Mouse (Mus musculus): ENCODE results near the gene Timm8a2. TPM values are rescaled to one million over a fixed set of nuclear protein-coding genes. Genes with fewer than 3 reads are reported as not detected.

Gene Timm8a2
- total RNA-seq, 2 experiments from 2014 or later = not detected

DNA sequence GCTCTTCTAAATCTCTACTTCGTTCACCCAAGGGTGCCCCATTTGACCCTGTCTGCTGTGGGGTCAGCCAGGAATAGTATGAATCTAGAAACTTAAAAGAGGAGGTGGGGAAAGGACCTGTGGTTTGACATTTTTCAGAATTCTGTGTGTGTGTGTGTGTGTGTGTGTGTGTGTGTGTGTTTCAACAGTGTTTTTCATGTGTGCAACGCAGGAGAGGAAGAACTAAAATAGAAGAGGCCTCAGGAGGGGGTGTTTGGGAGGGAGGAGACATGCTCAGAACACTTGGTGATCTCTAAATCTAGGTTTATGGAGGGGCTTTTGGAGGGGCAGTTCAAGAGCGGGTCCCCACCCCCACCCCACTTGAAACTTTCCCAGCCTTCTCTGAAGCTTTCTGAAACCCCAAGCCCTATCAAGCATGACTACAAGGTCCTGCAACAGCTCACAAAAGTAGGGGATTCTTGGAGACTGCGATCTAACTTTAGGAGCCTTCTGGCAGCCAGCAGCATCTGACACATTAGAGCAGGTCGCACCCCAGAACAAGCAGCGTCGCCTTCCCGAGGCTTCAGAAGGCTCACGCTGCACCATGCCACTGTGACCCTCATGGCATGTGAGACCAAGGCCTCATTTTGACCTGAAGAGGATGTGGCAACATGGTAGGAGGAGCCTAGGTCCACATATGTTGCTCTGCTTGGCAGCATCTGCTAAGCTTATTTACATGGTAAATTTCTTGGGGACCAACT is 18.6 kb downstream of the Timm8a2 start:
- ATAC-seq (replicated peaks; ENCODE audit: poor library complexity, severe bottlenecking) = peak; percentile 54

DNA sequence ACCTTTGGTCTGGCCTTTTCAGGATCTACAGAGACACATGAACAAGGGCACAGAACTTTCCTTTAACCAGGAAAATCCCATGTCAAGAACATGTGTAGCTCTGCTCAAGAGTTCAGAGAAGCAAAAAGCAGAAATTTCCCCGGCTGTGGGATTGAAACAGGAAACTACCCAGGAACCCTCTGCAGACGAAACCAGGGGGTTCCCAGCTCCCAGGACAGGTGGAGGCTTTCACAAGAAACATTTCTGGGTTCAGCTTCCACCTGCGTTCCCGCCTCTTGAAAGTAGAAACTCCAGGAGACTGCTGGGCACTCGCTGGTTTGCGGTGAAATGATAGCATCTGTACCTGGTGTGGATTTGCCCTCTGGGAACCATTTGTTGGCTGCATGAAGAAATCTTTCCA is 22.4 kb downstream of the Timm8a2 start:
- ATAC-seq (replicated peaks; ENCODE audit: poor library complexity, severe bottlenecking) = 0 out of 2 replicates have a peak, but pooled peaks have one; percentile 11

DNA sequence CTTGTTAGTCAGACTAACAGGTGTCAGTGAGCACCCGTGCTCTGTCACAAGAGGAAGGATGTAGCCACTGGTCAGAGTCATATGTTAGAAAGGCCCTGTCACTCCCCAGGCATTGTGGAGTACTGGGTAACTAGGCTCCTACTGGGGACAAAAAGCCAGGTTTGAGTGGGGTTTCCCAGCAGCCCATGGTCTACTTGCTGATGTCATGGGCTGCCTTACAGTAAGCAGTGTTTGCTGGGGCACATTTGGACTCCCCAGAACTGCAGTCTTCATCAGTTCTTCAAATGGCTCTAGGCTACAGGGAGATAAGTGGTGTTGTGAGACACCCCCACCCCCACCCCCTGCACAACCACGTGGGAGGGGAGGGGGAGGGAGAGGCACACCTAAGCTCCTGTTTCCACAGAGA is 23.5 kb downstream of the Timm8a2 start:
- ATAC-seq (replicated peaks; ENCODE audit: poor library complexity, severe bottlenecking) = peak; percentile 30

DNA sequence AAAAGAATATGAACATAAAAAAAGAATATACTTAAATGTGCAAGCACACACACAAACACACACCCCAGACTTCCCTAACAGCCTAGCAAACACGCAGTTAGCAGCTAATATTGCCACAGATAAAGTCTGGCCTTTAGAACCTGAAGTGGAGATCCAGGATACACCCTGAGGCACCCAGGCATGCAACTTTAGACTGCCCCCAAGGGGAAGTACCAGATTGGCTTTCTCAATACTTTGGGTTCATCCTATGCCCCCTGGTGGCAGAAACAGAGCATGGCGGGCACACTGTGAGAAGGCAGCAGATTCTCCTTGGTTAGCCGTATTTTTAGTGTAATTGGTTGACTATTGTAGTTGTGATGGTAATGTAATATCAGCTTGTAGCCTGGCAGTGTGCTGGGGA is 26.2 kb downstream of the Timm8a2 start:
- peak; percentile 75 for ATAC-seq (replicated peaks; ENCODE audit: poor library complexity, severe bottlenecking)

DNA sequence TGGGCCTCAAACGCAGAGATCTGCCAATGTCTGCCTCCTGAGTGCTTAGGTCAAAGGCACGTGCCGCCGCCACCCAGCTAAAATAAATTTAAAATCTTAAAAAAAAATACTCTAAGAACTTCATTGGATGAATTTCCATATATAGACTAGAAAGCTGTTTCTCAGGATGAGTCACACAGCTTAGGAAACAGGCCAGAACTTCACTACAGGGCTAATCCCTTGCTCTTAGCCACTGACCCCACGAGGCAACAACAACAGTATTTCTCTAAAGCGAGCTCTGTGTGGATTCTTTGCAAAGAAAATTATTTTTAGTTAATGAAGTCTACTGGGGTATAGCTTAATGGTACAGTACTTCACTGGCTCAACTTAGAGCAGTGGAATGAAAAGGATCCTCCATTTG is 26.9 kb downstream of the Timm8a2 start:
- no peak for ATAC-seq (replicated peaks; ENCODE audit: poor library complexity, severe bottlenecking)

DNA sequence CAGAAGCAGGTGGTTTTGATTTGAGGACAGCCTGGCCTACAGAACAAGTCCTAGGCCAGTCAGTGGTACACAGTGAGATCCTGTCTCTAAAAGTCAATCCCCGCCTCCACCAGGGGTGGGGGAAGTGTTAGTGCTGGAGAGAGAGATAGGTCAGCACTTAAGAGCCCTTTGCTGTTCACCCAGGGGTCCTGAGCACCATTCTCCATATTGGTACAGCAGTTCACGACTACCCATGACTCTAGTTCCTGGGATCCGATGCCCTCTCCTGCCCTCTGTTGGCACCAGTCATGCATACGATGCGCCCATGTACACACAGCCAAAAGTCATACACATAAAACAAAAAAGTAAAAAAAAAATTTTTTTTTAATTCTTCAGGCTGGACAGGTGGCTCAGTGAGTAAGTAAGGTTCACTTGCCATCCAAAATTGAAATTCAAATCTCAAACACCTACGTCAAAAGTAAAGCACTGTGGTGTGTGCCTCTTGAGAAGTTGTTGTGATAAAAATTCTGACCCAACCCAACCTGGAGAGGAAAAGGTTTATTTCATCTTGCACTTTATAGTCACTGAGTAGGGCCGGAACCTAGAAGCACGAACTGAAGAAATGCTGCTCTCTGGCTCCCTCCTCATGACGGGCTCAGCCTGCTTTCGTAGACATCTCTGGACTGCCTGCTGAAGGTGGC is 28.1 kb downstream of the Timm8a2 start:
- no peak for ATAC-seq (replicated peaks; ENCODE audit: poor library complexity, severe bottlenecking)

DNA sequence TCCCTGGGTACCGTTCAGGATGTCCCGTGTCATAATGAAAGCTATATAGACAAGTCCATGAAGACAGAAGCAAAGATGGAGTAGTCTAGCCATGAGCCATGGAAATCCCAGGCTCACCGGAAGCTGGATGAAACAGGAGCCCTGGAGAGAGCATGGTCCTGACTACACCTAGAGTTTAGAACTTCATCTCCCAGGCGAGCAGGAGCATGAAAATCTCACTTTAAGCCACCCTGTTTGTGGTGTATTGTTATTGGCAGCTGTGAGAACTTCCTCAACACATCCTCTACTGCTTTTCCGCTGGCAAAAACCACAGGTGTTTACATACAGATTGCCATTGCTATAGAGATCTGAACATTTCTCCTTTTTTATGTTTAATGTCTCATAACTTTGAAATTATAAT is 29.1 kb downstream of the Timm8a2 start:
- peak; percentile 29 for ATAC-seq (replicated peaks; ENCODE audit: poor library complexity, severe bottlenecking)

DNA sequence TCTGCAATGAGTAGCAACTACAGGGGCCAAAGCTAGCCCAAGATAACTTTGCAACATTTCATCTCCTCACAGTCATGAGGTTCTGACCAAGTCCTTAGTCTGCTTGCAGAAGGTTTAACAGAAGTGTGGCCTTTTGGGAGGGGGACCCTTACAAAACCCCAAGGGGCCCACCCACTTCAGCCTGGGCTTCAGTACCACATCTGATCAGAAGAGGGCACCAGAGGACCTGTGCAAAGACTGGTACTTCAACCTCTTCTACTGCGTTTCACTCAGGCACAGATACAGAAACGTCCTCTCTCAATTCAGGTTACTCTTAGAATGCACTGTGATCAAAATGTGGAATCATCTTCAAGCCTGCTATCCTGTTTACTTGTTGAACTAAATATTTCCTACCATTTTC is 30.0 kb downstream of the Timm8a2 start:
- ATAC-seq (replicated peaks; ENCODE audit: poor library complexity, severe bottlenecking) = peak; percentile 45

DNA sequence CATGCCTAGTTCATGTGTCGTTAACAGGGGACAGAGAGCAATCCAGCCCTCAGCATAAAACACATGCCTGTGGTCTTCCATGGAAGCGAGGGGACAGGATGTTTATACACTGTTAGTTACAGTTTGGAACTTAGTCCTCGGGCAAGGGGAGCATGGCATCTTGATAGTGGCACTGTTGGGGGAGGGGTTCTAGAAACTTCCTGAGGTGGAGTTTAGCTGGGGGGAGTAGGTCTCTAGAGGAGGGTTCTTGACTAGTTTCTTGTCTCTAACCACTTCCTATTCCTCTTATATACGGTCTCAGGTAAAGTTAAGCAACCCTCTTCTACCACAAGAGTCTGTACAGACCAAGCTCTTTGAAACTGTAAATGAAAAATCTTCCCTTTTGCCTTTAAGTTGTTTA is 31.8 kb downstream of the Timm8a2 start:
- peak; percentile 40 for ATAC-seq (replicated peaks; ENCODE audit: poor library complexity, severe bottlenecking)

DNA sequence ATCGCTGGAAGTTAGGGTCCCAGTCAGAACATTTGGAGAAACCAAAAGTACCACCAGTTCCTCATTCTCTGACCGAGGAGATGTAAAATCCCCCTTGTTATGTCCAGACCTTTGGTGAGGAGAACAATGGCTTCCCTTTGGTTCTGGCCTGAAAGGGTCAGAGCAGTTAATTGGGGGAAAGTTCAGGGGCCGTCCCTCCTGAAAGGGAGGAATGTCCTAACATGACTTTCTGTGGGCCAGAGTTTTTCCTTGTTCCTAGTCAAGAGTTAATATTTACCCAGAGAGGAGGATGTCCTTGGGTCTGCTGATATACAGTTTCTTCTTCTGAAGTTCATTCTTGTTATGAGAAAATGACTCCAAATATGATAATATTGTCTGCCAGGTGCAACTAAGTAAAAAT is 33.6 kb downstream of the Timm8a2 start:
- ATAC-seq (replicated peaks; ENCODE audit: poor library complexity, severe bottlenecking) = peak; percentile 28

DNA sequence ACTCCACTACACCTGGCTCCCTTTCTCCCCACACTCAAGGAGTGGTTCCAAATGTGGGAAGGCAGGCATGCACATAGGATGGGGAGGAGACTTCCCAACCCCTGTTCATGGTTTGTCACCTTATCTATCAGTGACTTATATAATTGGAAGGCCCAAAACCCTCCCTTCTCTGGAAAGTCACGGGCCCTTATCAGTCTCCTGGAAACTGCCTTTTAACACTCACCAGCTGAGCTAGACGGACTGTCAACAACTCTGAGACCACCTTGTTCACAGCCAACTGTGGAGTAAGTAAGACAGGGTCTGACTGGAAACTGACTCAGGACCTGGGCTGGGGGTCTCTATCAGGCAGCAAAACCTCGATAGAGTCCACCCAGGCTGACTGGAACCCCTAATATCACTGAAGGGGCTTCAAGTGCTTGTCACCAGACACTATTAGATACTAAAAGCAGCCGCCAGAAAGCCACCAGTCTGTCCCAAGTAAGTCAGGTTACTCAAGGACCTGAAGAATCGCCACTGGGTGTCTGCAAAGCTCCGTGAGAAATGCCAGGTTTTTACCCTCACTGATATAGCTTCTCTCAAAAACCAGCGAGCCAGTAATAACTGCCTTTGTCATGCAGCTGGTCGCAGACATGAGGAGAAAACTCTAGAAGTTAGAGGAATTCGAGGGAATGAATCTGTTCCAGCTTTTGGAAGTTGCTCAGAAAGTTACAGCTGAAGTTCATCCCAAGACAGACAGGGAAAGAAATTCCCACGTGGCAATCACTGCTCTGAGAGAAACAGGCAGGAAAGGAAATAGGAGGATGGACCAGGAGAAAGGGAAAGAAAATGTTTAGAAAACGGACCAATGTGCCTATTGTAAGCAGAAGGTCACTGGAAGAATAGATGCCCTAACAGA is 34.6 kb downstream of the Timm8a2 start:
- ATAC-seq (replicated peaks; ENCODE audit: poor library complexity, severe bottlenecking) = no peak

DNA sequence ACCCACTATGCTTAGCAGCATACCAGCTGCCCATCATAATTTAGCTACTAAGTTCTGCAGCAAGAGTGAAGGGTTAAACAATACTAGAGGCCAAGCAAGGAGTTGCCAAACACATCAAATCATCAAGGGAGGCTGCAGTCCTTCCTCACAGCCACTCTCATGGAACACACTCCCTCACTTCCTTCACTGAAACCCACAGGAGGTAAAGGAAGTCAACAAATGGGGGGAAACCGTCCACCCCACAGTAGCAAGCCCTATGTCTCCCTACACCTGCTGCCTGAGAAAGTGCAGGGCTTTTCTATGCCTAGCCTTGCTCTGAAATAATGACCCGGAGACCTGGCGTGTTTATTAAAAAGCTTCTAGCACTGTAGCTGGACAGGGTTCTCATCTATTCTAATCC is 35.5 kb downstream of the Timm8a2 start:
- peak; percentile 38 for ATAC-seq (replicated peaks; ENCODE audit: poor library complexity, severe bottlenecking)

DNA sequence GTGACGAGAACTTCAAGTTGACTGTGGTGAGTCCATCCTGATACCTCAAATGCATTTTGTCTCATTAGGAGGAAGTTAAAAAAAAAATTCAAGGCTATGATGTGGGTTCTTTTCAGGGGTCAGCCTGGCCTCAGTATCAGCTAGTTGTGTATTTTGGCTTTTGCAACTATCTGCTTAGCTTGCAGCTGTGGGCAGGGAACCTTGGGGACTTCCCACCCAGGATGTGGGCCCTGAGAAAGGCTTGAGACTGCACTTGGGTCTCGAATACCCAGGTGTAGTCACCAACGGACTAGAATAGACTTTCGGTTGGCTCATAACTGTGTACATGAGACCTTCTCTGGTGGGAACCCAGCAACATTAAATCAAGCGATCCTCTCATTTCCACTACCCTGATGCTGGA is 38.9 kb downstream of the Timm8a2 start:
- no peak for ATAC-seq (replicated peaks; ENCODE audit: poor library complexity, severe bottlenecking)

DNA sequence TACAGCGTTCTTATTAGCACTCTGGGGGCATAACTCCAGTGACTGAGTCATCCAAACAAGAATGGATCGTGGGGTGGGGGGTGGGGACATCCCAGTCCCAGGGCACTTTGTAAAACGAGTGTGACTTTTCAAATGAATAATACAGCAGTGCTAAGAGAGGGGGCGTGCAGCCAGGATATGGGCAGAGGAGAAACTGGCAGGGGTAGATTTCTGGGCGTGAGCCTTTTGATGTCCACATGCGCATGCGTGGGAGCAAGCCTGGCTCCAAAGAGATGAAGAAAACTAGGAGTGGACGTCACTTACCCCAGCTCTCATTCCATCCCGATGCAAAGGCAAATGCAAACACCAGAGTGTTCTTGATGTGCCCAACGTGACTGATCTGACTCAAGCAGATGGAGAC is 39.9 kb downstream of the Timm8a2 start:
- ATAC-seq (replicated peaks; ENCODE audit: poor library complexity, severe bottlenecking) = no peak

DNA sequence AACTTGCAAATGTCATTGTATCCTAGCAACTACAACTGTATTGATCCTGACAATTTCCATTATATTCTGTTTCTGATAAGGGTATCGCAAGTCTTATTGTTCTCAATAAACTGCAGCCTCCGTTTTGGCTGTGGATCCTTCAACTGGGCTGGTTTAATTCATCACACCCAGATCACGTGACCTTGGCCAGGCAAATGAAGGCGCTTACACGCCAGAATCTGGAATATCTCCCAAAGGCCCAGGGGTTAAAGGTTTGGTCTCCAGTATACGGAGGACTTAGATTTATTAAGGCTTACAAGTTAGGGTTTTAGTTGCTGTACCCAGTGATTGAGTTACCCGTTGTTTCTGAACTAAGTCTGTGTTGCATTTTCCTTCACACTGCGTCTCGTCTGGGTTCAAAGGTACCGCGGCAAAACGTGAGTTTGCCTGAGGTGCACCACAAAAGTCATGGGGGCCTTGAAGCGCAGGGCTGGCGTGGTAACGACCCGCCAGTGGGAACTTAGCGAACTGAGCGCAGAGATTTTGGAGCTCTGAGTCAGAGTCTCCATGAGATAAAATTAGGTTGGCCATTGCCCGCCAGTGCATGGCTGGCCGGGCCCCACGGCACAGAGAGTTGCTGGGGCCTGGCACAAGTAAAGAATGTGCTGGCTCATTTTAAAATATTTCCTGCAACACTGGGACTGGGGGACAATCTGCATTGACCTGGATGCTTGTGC is 41.2 kb downstream of the Timm8a2 start:
- ATAC-seq (replicated peaks; ENCODE audit: poor library complexity, severe bottlenecking) = no peak

DNA sequence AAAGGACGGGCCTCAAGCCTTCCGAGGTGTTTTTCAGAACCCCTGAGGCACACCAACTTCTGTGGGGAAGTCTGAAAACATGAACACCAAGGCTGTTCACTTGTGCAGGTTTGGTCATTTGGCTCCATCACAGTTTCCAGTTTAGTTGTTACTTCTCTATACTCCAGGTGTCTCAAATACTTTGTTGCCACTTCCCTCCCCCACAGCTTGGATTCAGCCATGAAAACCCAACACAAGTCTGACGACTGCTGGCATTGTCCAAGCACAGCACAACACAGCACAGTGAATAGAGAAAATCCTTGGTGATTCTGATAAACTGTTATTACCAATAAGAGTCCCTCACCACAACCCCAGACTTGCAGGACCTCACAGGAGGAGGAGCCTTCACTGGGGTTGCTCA is 42.5 kb downstream of the Timm8a2 start:
- ATAC-seq (replicated peaks; ENCODE audit: poor library complexity, severe bottlenecking) = no peak

DNA sequence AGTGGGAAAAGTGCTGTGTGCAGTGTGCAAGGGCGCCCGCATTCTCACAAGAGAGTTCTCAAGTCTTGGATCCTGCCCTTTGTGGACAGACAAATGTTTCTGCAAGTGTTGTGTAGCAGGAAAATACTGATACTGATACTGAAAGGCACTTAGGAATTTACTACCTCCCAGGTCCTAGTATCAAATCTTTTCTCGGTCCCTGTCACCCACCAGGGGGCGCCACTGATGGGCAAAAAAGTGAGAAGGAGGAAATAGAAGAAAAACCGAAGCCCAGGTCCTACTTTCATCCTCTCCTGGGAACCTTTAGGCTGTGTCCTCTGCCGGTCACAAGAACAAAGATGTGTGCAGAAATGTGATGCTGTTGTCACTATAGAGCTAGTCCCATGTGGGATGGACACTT is 45.0 kb downstream of the Timm8a2 start:
- ATAC-seq (replicated peaks; ENCODE audit: poor library complexity, severe bottlenecking) = peak; percentile 87

DNA sequence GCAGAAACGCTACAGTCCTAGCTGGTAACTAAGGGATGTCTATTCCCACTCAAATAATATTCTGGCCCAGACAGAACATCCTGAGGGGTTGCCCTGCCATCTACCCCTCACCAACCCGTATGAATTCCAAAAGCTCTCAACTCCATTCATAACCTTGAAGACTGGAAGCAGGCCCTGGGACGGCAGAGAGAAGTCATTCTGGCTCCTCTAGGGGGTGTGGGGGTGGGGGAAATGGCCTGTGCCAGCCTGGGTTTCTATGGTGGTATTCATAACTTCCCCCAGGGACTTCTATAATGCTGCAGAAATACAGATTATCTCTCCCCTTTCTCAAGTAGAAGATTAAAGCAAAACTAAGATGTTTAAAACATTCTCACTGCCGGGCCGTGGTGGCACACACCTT is 45.4 kb downstream of the Timm8a2 start:
- ATAC-seq (replicated peaks; ENCODE audit: poor library complexity, severe bottlenecking) = no peak

DNA sequence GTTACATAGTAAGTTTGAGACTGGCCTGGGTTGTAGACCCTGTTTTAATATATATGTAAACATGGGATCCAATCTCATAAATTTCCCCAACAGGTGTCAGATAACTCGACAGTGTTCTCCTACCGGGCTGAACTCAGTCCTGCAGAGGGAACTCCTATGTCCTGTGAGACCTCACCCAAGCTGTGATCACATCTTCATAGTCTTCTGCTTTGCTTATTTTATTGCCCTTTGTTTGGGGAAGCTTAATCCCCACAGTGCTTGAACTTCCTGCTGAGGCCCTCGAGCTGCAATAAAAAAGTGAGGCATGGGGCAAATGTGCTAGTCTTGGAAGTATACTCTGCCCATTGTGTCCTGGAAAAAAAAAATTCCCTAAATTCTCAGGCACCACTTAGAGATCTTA is 46.8 kb downstream of the Timm8a2 start:
- no peak for ATAC-seq (replicated peaks; ENCODE audit: poor library complexity, severe bottlenecking)

DNA sequence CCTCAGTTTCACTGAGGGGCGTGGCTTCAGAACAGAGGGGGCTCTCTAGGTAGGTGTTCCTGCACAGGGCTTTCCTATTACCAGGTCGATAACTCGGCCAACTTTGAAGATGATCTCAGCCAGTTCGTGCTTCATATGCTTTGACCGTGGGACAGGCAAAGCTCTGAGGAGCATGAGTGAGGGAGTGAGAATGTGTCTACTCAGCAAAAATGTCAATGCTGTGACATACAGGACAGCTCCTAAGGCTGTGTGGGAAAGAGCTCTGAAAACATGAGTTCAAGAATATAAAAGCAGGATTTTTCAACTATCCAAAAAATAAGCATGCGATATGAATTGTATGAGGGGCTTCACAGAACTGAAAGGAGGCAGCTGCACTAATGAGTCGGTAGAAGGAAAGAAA is 49.0 kb downstream of the Timm8a2 start:
- ATAC-seq (replicated peaks; ENCODE audit: poor library complexity, severe bottlenecking) = no peak
